Mouse (Mus musculus) G1E-ER4 (cell line): ENCODE results near the gene Hormad1. TPM values are rescaled to one million over a fixed set of nuclear protein-coding genes. Genes with fewer than 3 reads are reported as not detected.
A peak's percentile ranks its signal among the peaks of the same experiment; 100 is the strongest.

ENCODE experiments used
- GATA1 ChIP-seq: IDR thresholded peaks from one replicate; pipeline ENCODE4 v1.8.0; 2012; ENCODE audit warnings: low read length, inconsistent platforms
- polyA plus RNA-seq: library from polyadenylated mRNA; stranded (reverse); fragments of >175 nt; gene quantifications from 2 replicates; pipeline ENCODE4 v1.2.3, GENCODE M21; 2012

Gene Hormad1
- polyA plus RNA-seq: not detected in 2 replicates

DNA sequence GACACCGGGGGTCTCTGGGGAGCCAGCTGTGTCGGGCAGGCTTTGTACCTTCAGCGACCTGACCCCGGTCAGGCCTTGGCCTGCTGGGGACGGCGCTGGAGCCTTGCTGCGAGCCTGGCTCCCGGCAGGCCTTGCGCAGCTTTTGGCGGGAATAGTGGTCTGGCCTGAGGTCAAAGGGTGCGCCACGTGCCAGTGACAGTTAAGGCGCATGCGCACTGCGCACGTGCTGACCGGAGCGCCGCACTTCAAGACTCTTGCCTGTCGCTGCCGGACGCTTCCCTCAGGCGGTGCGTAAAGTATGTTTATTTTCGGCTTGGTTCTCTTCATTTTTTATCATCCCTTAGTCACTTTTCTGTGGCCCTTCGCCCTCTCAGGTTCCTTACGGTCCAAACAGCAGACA lies at the start of gene Hormad1:
Gene Hormad1, plus strand, starts transcription at position 241 of the 400 bp plus-strand sequence.
- TF ChIP-seq GATA1: no peak

DNA sequence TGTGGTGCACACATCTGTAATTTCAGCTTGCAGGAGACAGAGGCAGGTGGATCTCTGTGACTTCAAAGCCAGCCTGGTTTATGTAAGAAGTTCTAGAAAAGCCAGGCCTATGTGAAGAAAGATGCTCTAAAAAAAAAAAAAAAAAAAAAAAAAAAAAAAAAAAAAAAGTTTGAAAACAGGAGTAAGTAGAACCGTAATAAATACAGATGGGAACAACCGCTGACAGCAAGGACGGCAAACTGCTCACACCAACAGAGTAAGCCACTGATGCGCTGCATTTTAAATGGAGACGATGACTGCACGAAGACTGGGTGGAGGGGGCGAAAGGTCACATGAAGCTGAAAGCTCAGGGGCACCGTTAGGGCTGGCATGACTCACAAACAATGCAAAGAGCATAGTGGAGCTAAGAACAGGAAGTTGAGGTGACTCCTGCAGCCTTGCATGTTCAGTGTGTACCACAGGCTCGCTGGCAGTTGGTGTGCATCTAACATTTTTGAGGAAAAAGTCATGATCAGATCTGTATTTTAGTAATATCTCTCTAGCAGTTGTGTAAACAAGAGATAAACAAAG lies 47.8 kb upstream of the Hormad1 start:
- TF ChIP-seq GATA1: no peak

DNA sequence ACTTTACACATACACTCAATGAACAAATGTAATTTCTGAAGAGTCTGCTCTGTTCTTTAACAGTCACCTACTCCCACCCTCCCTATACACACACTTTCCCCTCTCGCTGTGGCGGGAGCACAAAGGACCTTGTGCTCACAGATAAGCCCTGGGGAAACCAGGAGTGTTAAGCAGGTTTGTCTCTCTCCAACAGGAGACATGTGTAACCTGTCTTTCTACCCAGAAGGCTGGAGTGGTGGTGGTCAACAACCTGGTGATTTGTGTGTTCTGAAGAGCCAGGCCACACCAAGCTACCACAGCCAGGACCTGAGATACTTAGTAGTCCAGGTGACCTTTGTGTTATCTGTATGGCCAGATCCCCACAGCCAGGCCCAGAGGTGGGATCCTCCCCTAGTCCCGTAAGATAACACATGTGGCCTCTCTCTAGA lies 42.8 kb upstream of the Hormad1 start:
- peak; percentile 55 for TF ChIP-seq GATA1

DNA sequence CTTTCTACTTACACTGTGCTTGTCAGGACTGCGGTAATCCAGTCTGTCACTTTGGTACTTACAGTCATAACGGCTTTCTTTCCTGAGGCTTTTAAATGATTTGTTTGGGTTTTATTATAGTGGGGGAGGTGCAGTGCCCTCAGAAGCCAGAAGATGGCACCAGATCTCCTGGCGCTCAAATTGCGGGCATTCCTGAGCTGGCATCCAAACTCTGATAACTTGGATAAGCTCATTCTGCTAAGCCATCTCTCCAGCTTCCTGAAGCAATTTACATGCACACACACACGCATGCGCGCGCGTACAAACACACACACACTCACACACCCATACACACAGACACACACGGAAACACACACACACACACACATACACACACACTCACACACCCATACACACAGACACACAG lies 42.0 kb upstream of the Hormad1 start:
- TF ChIP-seq GATA1: no peak

DNA sequence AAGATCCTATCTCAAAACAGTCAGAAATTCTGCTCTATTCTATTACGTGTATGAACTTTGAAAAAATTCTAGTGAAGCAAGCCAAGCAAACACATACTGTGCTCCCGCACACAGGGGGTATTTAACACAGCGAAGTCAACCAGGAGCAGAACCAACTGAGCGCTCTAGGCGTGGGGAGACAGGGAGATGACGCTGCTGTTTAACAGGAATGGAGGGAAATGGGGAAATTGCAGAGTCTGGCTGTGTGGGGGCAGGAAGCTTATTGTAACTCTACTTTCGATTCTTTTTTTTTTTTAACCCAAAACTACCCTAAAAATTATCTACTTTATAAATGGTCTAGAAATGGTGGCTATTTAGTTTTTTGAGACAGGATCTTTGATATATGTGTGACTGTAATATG lies 40.6 kb upstream of the Hormad1 start:
- no peak for TF ChIP-seq GATA1

DNA sequence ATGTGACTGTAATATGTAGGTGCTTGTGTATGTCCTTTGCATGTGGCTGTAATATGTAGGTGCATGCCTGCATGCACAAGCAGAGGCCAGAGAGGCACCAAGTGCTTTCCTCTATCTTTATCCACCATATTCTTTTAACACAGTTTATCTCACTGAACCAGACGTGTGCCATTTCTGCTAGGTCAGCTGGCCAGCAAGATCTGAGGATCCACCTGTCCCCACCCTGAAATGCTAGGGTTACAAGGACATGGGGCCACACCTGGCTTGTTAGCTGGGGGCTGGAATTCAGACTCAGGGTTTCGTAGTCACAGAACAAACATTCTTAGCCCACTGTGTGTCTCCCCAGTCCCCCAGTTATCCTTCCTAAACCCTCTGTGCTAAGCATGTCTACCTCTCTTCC lies 40.2 kb upstream of the Hormad1 start:
- TF ChIP-seq GATA1: peak; percentile 49

DNA sequence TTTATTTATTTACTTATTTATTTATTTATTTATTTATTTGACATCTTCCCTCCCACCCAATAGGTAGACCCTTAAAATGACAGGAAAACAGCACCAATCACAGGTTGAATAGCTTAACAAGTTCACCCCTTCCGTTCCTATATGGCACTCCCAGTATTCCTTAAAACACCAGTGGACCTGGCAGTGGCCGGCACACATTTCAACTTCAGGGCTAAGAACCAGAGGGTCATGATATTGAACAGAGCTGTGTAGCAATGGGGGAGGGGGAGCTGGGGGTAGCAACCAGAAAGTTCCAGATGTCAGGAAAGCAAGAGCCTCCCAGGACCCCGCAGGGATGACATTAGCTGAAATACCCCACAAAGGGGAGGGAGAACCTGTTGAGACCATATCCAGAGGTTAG lies 39.4 kb upstream of the Hormad1 start:
- TF ChIP-seq GATA1: no peak

DNA sequence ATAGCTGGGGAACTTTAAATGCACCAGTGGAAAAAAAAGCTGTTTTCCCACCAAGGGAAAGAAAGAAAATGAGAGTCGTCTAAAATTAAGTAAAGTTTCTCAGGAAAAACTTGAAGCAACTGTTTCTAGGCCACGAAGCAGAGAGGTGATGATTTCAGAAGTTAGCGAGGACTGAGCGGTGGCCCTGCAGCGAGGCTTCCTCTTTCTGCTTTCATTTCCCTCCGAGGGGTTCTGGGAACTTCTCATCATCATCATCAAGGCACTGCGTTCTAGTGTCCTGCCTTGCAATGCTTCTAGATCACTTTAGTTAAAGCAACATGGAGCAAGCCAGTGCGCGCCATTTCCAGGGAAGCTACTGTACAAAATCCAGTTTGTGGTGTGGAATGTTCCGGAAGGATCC lies 38.3 kb upstream of the Hormad1 start:
- no peak for TF ChIP-seq GATA1

DNA sequence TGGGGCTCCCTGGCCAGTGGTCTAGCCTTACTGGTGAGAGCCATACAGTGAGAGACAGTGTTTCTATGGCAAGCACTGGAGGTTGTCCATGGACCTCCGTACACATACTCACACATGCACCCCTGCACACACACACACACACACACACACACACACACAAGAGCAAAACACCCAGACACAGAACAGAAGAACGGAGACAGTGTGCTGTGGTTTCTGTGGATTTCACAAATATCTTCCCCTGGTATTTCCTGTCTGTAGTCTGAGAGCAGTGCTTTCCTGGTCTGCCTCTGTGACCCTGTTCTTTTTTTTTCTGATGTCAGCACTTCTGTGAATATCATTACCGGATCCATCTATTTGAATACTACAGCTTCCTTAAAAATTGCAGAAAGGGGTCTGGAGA lies 35.8 kb upstream of the Hormad1 start:
- TF ChIP-seq GATA1: no peak

DNA sequence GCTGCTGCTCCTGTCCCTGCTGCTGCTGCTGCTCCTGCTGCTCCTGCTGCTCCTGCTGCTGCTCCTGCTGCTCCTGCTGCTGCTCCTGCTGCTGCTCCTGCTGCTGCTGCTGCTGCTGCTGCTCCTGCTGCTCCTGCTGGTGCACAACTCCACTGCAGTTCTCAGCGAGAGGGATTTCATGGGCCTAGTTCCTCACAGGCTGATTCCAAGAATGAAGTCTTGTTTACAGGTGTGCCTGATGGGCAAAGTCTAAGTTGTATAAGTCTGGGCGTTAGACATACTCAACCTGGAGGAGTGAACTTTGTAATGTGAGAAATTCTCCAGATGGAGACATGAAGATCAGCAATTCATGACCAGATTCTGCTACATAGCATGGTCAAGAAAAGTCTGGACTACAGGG lies 34.8 kb upstream of the Hormad1 start:
- no peak for TF ChIP-seq GATA1

DNA sequence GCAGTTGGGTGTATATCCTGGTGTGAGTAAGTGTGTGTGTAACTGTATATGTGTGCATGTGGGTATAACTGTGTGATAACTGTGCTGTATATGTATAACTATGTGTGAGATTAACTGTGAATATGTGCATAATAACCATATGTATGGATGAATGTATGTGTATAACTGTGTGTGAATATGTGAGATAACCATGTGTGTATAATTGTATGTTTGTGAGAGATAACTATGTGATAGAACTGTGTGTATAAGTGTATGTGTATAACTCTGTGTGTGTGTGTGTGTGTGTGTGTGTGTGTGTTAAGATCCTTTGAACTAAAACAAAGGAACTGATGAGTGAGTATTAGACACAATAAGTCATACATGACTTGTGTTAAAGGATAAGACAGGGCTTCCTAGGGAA lies 33.4 kb upstream of the Hormad1 start:
- TF ChIP-seq GATA1: no peak

DNA sequence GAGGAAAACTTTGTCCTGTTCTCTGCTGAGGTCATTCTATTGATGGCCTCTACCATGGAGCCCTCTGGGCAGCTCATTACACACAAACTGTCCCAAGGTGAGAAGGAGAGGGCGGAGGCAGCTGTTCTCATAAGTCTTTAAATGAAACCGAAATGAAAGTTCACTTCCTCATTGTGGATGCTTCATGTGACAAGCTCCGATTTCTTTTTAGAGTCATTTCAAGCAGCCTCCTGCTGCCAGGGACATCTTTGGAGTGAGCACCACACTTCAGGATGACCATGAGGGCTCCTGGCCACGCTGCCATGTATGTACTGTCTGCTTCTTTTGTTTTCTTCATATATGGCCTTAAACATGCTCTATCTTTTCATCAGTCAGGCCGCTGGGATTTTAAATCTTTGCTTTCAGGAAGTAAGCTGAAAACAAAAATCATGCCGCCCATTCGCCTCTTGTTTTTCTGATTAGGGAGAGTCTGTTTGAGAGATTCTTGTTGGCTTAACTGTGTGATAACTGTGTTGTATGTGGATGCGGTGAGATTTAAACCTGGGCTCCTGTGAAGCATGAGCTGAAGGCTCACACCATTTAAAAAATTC lies 32.8 kb upstream of the Hormad1 start, which contains the start of gene Ctss:
Gene Ctss, plus strand, starts transcription at position 165 of the 590 bp plus-strand sequence.
- TF ChIP-seq GATA1: no peak

DNA sequence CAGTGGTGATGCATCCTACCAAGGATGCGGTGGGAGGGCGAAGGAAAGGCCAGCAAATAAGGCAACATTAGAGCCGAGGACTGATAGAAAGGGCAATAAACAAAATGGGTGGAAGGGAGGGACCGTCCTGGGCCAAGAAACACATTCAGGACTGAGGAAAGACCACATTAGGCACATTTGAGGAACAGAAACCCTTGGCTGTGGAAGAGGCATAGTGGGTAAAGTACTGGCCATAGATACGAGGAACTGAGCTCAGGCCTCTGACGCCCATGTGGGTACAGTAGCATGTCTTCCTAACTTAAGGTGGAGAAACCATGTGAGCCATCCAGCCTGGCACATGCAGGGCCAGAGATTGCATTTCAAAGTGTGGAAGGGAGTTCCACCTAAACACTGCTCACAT lies 29.7 kb upstream of the Hormad1 start:
- TF ChIP-seq GATA1: no peak

DNA sequence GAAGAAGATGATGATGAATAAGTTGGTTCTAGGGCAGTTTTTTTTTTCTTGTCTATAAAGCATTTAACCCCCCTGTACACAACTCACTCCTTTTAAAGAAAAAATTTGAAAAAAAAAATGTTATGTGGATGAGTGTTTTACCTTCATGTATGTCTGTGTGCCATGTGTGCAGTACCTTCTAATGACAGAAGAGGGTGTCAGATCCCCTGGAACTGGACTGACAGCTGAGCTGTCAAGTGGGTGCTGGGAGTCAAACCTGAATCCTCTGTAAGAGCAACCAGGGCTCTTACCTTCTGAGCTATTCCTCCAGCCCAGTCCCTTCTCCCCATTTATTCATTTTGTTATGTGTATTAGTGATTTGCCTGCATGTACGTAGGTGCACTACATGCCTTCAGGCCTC lies 28.5 kb upstream of the Hormad1 start:
- TF ChIP-seq GATA1: no peak

DNA sequence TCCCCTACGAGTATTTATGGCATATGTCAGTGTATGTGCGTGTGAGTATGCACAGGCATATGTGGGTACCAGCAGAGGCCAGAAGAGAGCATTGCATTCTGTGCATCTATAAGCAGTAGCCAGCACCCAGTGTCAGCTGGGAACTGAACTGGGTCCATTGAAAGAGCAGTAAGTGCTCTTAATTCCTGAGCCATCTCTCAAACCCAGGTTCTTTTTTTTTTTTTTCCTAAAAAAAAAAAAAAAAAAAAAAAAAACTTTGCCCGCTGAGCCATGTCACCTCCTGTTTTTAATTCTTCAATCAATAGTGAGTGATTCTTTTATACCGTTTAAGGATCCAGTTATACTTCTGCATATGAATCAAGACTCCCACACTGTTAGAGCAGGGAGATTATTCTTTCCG lies 26.1 kb upstream of the Hormad1 start:
- TF ChIP-seq GATA1: no peak

DNA sequence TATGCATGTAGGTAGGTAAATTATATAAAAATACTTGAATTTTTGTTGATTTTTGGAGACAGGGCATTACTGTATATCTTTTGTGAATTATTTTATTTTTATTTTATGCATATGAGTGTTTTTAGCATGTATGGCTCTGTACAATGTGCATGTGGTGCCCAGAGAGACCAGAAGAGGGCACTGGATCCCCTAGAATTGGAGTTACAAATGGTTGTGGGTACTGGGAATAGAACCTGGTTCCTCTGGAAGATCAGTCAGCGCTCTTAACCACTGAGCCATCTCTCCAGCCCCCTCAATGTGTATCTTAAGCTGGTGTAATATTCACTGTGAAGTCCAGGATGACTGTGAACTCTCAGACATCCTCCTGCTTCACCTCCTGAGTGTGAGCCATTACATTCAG lies 24.6 kb upstream of the Hormad1 start:
- no peak for TF ChIP-seq GATA1

DNA sequence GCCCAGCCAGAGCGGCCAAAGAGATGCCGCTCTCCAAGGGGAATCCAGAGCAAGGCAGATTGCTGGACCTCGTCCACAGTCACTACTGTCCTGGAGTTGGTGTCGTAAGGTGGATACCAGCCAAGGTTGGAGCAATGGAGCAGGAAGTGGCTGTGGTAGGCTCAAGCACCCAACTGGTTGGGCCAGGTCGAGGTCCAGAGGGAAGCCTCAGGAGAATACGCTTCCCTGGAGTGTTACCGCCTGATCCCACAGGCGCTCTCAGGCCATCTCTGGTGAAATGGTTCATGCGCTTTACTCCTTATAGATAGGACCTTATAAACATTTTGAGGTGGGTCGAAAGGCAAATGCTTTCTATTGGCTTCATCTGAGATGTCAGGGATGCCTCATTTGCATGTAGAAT lies 20.5 kb upstream of the Hormad1 start:
- TF ChIP-seq GATA1: no peak

DNA sequence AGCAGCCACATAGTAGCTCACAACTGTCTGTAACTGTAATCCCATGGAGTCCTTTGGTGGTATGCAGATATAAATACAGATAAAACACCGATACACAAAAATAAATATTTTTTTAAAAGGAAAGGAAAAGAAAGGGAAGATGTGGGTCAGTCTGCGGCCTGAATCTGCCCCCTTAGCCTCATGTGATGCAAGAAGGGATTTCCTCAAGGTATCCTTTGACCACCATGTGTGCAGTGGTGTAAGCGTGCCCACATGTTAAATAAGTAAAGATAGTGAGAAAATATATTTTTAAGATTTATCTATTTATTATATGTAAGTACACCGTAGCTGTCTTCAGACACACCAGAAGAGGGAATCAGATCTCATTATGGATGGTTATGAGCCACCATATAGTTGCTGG lies 19.6 kb upstream of the Hormad1 start:
- TF ChIP-seq GATA1: no peak
